Mouse (Mus musculus) mesoderm, embryonic 11.5 days (tissue): ENCODE data around the gene Tcf12.

ENCODE experiments used
- DNase-seq: peaks from one replicate; pipeline ENCODE4 v3.0.0-alpha.2; 2012; ENCODE audit warnings: low read depth, low spot score

Tcf12 gene

DNA sequence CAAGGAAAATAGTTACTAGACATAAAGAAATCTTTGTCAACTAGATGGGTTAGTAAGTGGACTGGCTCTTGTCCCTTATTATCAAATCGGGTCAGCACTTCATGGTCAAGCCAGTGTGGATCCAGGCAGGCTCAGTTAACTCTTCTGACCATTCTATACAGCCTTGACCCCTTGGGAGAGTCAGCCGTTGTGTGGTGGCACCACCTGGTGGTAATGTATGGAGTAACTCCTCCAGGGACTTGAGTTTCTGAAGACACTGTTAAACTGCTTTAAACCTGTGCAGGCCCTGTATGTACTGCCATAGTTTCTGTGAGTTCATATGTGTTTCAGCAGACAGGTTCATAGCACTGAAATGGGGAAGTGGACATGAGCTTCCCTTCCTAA lies 305.3 kb downstream of the Tcf12 start:
- DNase-seq = peak; percentile 83

GRCm38 (mm10) chr9:71805646-71806421 lies 305.8 kb downstream of the Tcf12 start:
- no peak for DNase-seq

DNA sequence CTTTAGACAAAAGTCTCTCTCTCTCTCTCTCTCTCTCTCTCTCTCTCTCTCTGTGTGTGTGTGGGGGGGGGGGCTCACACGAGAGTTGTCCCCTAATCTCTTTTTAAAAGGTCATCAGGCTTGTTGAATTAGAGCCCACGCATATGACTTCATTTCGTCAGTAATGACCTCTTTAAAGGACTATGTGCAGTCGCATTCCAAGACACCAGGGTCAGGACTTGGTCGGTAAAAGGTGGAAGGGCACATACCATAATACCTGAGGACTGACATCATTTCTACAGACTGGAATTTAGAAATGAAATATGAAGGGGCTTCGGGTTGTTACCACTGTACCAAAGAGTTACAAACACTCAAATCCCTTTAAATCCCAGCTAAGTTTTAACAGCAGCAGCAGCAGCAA lies 307.6 kb downstream of the Tcf12 start:
- peak; percentile 46 for DNase-seq

DNA sequence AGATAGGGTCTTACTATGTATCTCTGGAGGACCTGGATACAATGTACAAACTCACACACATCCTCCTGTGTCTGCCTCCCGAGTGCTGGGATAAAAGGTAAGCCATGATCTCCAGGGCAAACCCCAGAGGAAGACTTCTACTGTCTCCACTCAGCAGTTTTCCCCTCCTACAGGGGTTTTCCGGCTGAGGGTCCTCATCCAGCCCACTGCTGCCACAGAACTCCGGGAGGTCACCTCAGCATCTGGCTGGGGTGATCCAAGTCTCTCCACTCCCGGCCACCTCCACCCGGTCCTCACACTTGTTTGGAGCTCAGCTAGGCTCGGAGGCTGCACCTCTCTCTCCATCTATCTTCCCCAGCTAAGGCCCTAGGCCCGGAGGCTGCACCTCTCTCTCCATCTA lies 308.4 kb downstream of the Tcf12 start:
- DNase-seq = no peak

DNA sequence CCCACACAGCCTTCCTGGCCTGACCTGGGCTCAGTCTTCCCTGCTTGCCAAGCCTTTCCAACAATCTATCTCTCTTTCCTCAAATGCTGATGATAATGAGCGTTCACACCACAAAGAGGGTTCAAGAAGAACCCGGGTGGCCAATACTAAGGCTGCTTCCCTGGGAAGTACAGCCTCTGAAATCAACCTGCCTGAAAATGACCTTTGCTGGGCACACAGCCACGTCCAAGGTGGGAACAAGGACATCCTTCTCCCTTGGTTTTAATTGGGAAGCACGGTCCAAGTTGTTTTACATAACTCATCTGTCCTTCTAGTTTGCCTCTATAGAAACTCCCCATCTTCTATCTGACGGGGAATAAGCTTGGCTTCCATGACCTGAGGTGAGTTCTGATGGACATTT lies 312.1 kb downstream of the Tcf12 start:
- no peak for DNase-seq

GRCm38 (mm10) chr9:71798176-71798575 lies 313.5 kb downstream of the Tcf12 start:
- no peak for DNase-seq
